Mouse (Mus musculus) ES-E14 (cell line): Measurements from ENCODE around the gene Uck1. TPM values are rescaled to one million over a fixed set of nuclear protein-coding genes. Genes with fewer than 3 reads are reported as not detected.

Experiments
- DNase-seq: peaks from one replicate; pipeline ENCODE4 v3.0.0-alpha.2; 2013; ENCODE audit warnings: low read depth, low spot score
- H3K27ac ChIP-seq: 2 replicates; pipeline ENCODE4 v1.5.1; 2012; ENCODE audit warnings: low read depth, mild to moderate bottlenecking, low read length, moderate library complexity, mixed read lengths; ENCODE audit not compliant: poor library complexity, insufficient read depth, severe bottlenecking
- H3K36me3 ChIP-seq: 2 replicates; pipeline ENCODE4 v1.6.1; 2012; ENCODE audit warnings: mild to moderate bottlenecking, low read length, moderate library complexity, mixed read lengths; ENCODE audit not compliant: control insufficient read depth, poor library complexity, insufficient read depth, severe bottlenecking
- H3K4me1 ChIP-seq, 2 experiments: fragments of 150-350 bp in 1 of 2; sonication (generic) in 1 of 2; 2 replicates each; pipeline ENCODE4 v1.6.1; 2012; ENCODE audit warnings: low read length in 2 of 2, mild to moderate bottlenecking in 1 of 2, mixed read lengths in 1 of 2; ENCODE audit not compliant: control insufficient read depth in 2 of 2, insufficient read depth in 2 of 2, poor library complexity in 1 of 2
- H3K4me3 ChIP-seq, 2 experiments: fragments of 150-350 bp in 1 of 2; sonication (generic) in 1 of 2; 2 replicates each; pipeline ENCODE4 v1.5.1; 2012; ENCODE audit warnings: low read length in 2 of 2, low read depth in 1 of 2, mild to moderate bottlenecking in 1 of 2, mixed read lengths in 1 of 2; ENCODE audit not compliant: insufficient read depth in 1 of 2, poor library complexity in 1 of 2, severe bottlenecking in 1 of 2
- H3K9ac ChIP-seq: 2 replicates; pipeline ENCODE4 v1.6.1; 2012; ENCODE audit warnings: low read depth, mild to moderate bottlenecking, low read length, mixed read lengths; ENCODE audit not compliant: poor library complexity, insufficient read depth, severe bottlenecking
- H3K9me3 ChIP-seq: fragments of 150-350 bp; sonication (generic); 2 replicates; pipeline ENCODE4 v1.6.1; 2012; ENCODE audit warnings: low read depth, mild to moderate bottlenecking, low read length; ENCODE audit not compliant: control insufficient read depth, insufficient read depth
- CHD2 ChIP-seq: IDR thresholded peaks from 2 replicates; pipeline ENCODE4 v1.6.1; 2014; ENCODE audit warnings: mild to moderate bottlenecking, low read depth, low read length, inconsistent platforms
- HCFC1 ChIP-seq: IDR thresholded peaks from 2 replicates; pipeline ENCODE4 v1.6.1; 2012; ENCODE audit warnings: low read length, inconsistent platforms, borderline replicate concordance; ENCODE audit not compliant: insufficient read depth
- MAFK ChIP-seq: IDR thresholded peaks from 2 replicates; pipeline ENCODE4 v1.6.1; 2014; ENCODE audit warnings: mild to moderate bottlenecking, low read depth, low read length, inconsistent platforms; ENCODE audit not compliant: insufficient read depth
- ZC3H11A ChIP-seq: IDR thresholded peaks from 2 replicates; pipeline ENCODE4 v1.6.1; 2012; ENCODE audit warnings: low read depth, mild to moderate bottlenecking, inconsistent platforms, low read length, borderline replicate concordance
- ZNF384 ChIP-seq: IDR thresholded peaks from 2 replicates; pipeline ENCODE4 v1.6.1; 2012; ENCODE audit warnings: low read depth, low read length, inconsistent platforms
- in situ Hi-C, 2 experiments: fragments of 600-800 bp; cut with MboI; formaldehyde crosslinking; loops; one replicate each; pipeline ENCODE4 v1.15.1; 2025; ENCODE audit warnings: low sequenced_read_pairs in 2 of 2, inconsistent platforms in 1 of 2; ENCODE audit not compliant: unreplicated experiment in 2 of 2
- total RNA-seq: library from RNA; depleted of rRNA; stranded (reverse); fragments of 300-350 nt; gene quantifications from 2 replicates; pipeline ENCODE4 v1.2.3, GENCODE M21; 2012

The Uck1 gene
- total RNA-seq, 1 experiment = 52.1 TPM

DNA sequence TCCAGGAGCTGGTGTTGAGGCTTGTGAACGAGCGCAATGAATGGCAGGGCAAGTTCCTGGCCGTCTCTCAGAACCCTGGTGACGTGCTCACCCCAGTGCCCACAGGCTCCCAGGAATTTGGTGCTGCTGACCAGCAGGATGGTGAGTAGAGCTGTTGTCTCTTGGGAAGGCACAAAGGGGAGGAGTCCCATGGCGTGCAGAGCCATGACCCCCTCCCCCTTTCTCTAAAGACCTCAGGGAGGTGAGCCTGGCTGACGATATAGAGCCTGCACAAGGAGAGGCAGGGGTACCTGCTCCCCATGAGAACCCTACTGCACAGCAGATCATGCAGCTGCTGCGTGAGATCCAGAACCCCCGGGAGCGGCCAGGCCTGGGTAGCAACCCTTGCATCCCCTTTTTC lies 46.2 kb upstream of the Uck1 start:
- no peak for TF ChIP-seq CHD2
- TF ChIP-seq MAFK = no peak
- no peak for TF ChIP-seq ZC3H11A
- TF ChIP-seq HCFC1 = no peak
- no peak for TF ChIP-seq ZNF384
- peaks cover 0 to 5% of the 10 kb centered on the region in 2 experiments; a peak in 1 of 4 replicates for H3K4me1 ChIP-seq
- H3K9ac ChIP-seq = no peak overlapping the region
- no peak for DNase-seq
- no peak overlapping the region for H3K27ac ChIP-seq
- no peaks in the 10 kb centered on the region for H3K9me3 ChIP-seq
- H3K4me3 ChIP-seq = no peak overlapping the region
- in situ Hi-C loops = no loop called here
- H3K36me3 ChIP-seq = peaks cover 48% of the 10 kb centered on the region

DNA sequence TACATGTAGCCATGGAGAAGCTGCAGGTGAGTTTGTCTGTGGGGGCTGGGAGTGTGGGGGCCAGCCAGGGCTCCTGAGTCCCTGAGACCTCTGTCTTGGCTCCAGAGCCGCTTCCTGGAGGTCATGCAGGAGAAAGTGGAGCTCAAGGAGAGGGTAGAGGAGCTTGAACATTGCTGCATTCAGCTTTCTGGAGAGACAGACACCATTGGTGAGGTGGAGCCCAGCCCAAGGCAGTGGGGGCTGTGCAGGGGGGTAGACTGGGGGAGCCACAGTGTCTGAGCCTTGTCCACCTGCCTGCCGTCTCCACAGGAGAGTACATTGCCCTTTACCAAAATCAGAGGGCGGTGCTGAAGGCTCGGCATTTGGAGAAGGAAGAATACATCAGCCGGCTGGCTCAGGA lies 45.7 kb upstream of the Uck1 start:
- H3K4me3 ChIP-seq = no peak overlapping the region
- no peaks in the 10 kb centered on the region for H3K9me3 ChIP-seq
- H3K27ac ChIP-seq = no peak overlapping the region
- in situ Hi-C loops = no loop called here
- peaks cover 0 to 5% of the 10 kb centered on the region in 2 experiments; a peak in 1 of 4 replicates for H3K4me1 ChIP-seq
- H3K36me3 ChIP-seq = peaks cover 48% of the 10 kb centered on the region
- H3K9ac ChIP-seq = no peak overlapping the region
- TF ChIP-seq ZC3H11A = no peak
- TF ChIP-seq MAFK = no peak
- no peak for TF ChIP-seq HCFC1
- no peak for TF ChIP-seq CHD2
- no peak for TF ChIP-seq ZNF384
- DNase-seq = no peak

DNA sequence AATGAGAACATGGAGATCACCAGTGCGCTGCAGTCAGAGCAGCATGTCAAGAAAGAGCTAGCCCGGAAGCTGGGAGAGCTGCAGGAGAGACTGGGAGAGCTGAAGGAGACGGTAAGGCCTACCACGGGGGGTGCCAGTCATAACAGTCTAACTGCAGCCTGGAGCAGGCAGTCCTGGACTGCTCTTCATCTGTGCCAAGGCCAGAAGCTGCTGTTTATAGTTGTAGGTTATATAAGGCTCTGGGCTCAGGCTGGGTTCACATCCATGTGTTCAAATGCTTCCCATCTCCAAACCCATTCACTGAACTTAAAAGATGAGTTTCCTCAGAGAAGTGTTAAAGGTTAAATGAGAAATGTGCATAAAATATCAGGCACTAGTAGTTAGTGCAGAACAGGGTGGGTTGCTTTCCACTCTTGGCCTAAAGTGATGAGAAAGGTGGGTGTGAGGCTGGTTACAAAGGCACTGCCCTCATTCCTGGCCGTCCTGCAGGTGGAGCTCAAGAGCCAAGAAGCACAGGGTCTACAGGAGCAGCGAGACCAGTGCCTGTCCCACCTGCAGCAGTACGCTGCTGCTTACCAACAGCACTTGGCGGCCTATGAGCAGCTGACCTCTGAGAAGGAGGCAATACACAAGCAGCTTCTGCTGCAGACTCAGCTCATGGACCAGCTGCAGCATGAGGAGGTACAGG lies 44.3 kb upstream of the Uck1 start:
- peaks cover 48% of the 10 kb centered on the region for H3K36me3 ChIP-seq
- no peaks in the 10 kb centered on the region for H3K9me3 ChIP-seq
- H3K4me1 ChIP-seq = peaks cover 0 to 2% of the 10 kb centered on the region in 2 experiments; a peak in 1 of 4 replicates
- in situ Hi-C loops = no loop called here
- no peak overlapping the region for H3K27ac ChIP-seq
- H3K4me3 ChIP-seq = no peak overlapping the region
- no peak overlapping the region for H3K9ac ChIP-seq
- TF ChIP-seq ZNF384 = no peak
- no peak for TF ChIP-seq CHD2
- TF ChIP-seq HCFC1 = no peak
- TF ChIP-seq MAFK = no peak
- TF ChIP-seq ZC3H11A = no peak
- DNase-seq = peak; percentile 41

DNA sequence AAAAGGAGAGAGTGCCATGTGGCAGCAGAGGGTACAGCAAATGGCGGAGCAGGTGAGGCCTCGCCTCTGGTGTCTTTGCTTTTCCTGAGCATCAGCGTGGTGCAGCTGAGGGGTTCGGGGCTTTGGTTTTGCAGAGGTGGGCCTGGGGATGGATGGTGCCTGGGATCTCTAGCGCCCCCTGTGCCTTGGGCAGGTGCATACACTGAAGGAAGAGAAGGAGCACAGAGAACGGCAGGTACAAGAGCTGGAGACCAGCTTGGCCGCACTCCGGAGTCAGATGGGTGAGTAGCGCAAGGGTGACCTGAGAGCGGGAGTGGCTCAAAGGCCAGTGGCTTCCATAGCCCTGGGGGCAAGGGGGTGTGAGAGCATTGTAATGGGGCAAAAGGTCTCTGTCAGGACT lies 43.0 kb upstream of the Uck1 start:
- Histone ChIP-seq H3K9ac (no peak overlapping the region), H3K4me1 (peaks cover 0 to 2% of the 10 kb centered on the region in 2 experiments; a peak in 1 of 4 replicates), H3K27ac (no peak overlapping the region), H3K9me3 (no peaks in the 10 kb centered on the region), H3K36me3 (peaks cover 46% of the 10 kb centered on the region), H3K4me3 (no peak overlapping the region)
- no peak for DNase-seq
- in situ Hi-C loops = no loop called here
- no peak for TF ChIP-seq ZC3H11A
- no peak for TF ChIP-seq MAFK
- TF ChIP-seq ZNF384 = no peak
- no peak for TF ChIP-seq CHD2
- no peak for TF ChIP-seq HCFC1
